Mouse (Mus musculus): Measurements from ENCODE around the gene Glis1. TPM values are rescaled to one million over a fixed set of nuclear protein-coding genes. Genes with fewer than 3 reads are reported as not detected.

Glis1 gene
- polyA plus RNA-seq, 1 experiment from 2014 or later = 6.3 TPM

GRCm38 (mm10) chr4:107435238-107435946, 1.0 kb downstream of the Glis1 start:
- DNase-seq (ENCODE audit: low spot score) = peak; percentile 50
- H3K4me1 ChIP-seq (replicated peaks) = peaks cover 26% of the 10 kb centered on the region
- H3K36me3 ChIP-seq = no peaks in the 10 kb centered on the region
- H3K9me3 ChIP-seq = no peaks in the 10 kb centered on the region
- H3K4me3 ChIP-seq = peak overlapping the region; percentile 71
- H3K27me3 ChIP-seq (ENCODE audit: insufficient read depth, poor library complexity, severe bottlenecking) = peaks cover 85% of the 10 kb centered on the region
- peak overlapping the region; percentile 75 for H3K27ac ChIP-seq
- WGBS = 2% methylated on average over 47 of the region's 47 CpGs

DNA sequence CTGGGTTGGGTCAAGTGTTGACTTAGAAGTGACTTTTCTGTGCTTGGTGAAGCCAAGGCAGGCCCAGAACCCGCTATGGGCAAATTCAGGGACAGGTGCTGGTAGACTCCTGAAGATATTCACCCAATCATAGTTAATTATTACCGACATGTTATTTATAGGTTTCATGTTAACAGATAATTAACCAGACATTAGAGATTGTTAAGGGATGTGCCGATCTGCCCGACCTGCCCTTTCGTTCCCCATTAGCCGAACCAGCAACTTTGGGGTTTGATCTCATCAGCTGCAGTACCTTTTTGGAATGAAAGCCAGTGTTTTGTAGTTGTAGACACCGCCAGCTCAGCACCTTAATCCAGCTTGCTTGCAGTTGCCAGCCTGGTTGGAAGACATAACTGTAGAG, 2.1 kb downstream of the Glis1 start:
- H3K27me3 ChIP-seq (ENCODE audit: insufficient read depth, poor library complexity, severe bottlenecking) = peaks cover 95% of the 10 kb centered on the region
- no peak overlapping the region for H3K27ac ChIP-seq
- 89% methylated on average over 7 of the region's 7 CpGs for WGBS
- H3K4me3 ChIP-seq = no peak overlapping the region
- H3K9me3 ChIP-seq = no peaks in the 10 kb centered on the region
- peaks cover 34% of the 10 kb centered on the region for H3K4me1 ChIP-seq (replicated peaks)
- H3K36me3 ChIP-seq = no peaks in the 10 kb centered on the region
- no peak for DNase-seq (ENCODE audit: low spot score)

- no peak for DNase-seq (ENCODE audit: low spot score)
- WGBS = 89% methylated on average over 8 of the region's 8 CpGs
- Histone ChIP-seq H3K36me3 (no peaks in the 10 kb centered on the region), H3K27ac (no peak overlapping the region), H3K9me3 (no peaks in the 10 kb centered on the region), H3K4me1 (replicated peaks) (peaks cover 43% of the 10 kb centered on the region), H3K27me3 (ENCODE audit: insufficient read depth, poor library complexity, severe bottlenecking) (peaks cover 91% of the 10 kb centered on the region), H3K4me3 (no peak overlapping the region)
These were observed 4.3 kb downstream of the Glis1 start for GRCm38 (mm10) chr4:107438741-107439140.

- Histone ChIP-seq H3K4me3 (peak overlapping the region; percentile 36), H3K36me3 (no peaks in the 10 kb centered on the region), H3K27ac (no peak overlapping the region), H3K9me3 (no peaks in the 10 kb centered on the region; the same call in 1 of the 2 replicates), H3K27me3 (ENCODE audit: insufficient read depth, poor library complexity, severe bottlenecking) (peaks cover 89% of the 10 kb centered on the region), H3K4me1 (replicated peaks) (peaks cover 27% of the 10 kb centered on the region)
- WGBS = 20% methylated on average over 13 of the region's 13 CpGs
- DNase-seq (ENCODE audit: low spot score) = no peak
These were observed 5.9 kb downstream of the Glis1 start for GRCm38 (mm10) chr4:107440306-107440705.

- no peak overlapping the region for H3K4me3 ChIP-seq
- 73% methylated on average over 11 of the region's 11 CpGs for WGBS
- peaks cover 21% of the 10 kb centered on the region for H3K4me1 ChIP-seq (replicated peaks)
- peaks cover 76% of the 10 kb centered on the region for H3K27me3 ChIP-seq (ENCODE audit: insufficient read depth, poor library complexity, severe bottlenecking)
- H3K27ac ChIP-seq = no peak overlapping the region
- no peak for DNase-seq (ENCODE audit: low spot score)
- H3K9me3 ChIP-seq = no peaks in the 10 kb centered on the region; the same call in 1 of the 2 replicates
- H3K36me3 ChIP-seq = no peaks in the 10 kb centered on the region
These were observed 7.9 kb downstream of the Glis1 start for GRCm38 (mm10) chr4:107442288-107442687.

- Histone ChIP-seq H3K9me3 (no peaks in the 10 kb centered on the region; the same call in 1 of the 2 replicates), H3K4me1 (replicated peaks) (peaks cover 21% of the 10 kb centered on the region), H3K36me3 (no peaks in the 10 kb centered on the region), H3K27me3 (ENCODE audit: insufficient read depth, poor library complexity, severe bottlenecking) (peaks cover 69% of the 10 kb centered on the region), H3K27ac (no peak overlapping the region), H3K4me3 (no peak overlapping the region)
- DNase-seq (ENCODE audit: low spot score) = no peak
- WGBS = 49% methylated on average over 16 of the region's 16 CpGs
These were observed 8.6 kb downstream of the Glis1 start for GRCm38 (mm10) chr4:107442891-107443483.

DNA sequence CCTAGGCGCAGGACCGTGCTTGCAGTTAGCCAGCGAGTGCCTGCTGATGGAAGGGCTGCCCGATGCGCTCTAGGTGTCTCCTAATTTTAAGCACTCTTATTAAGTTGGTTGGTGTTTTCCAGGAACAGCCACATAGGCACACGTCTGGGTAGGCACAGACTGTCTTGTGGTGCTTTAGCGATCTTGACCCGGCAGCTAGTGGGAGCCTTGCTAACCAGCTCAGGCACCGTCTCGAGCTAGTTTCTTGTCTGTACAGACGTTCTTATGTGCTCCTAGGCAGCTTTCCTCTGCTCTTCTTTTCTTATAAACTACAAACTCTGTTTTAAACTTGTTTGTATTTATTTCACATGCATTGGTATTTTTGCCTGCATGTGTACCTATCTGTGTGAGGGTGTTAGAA, 9.2 kb downstream of the Glis1 start:
- Histone ChIP-seq H3K27me3 (ENCODE audit: insufficient read depth, poor library complexity, severe bottlenecking) (peaks cover 63% of the 10 kb centered on the region), H3K4me3 (no peak overlapping the region), H3K4me1 (replicated peaks) (peaks cover 21% of the 10 kb centered on the region), H3K27ac (no peak overlapping the region), H3K9me3 (no peaks in the 10 kb centered on the region; the same call in 1 of the 2 replicates), H3K36me3 (no peaks in the 10 kb centered on the region)
- WGBS = 59% methylated on average over 11 of the region's 11 CpGs
- no peak for DNase-seq (ENCODE audit: low spot score)

GRCm38 (mm10) chr4:107448481-107448880, 14.1 kb downstream of the Glis1 start:
- H3K4me1 ChIP-seq (replicated peaks) = peaks cover 18% of the 10 kb centered on the region
- no peak for DNase-seq (ENCODE audit: low spot score)
- no peak overlapping the region for H3K4me3 ChIP-seq
- WGBS = 89% methylated on average over 6 of the region's 6 CpGs
- H3K27me3 ChIP-seq (ENCODE audit: insufficient read depth, poor library complexity, severe bottlenecking) = peaks cover 27% of the 10 kb centered on the region
- no peak overlapping the region for H3K27ac ChIP-seq
- no peaks in the 10 kb centered on the region; the same call in 1 of the 2 replicates for H3K9me3 ChIP-seq
- H3K36me3 ChIP-seq = no peaks in the 10 kb centered on the region

DNA sequence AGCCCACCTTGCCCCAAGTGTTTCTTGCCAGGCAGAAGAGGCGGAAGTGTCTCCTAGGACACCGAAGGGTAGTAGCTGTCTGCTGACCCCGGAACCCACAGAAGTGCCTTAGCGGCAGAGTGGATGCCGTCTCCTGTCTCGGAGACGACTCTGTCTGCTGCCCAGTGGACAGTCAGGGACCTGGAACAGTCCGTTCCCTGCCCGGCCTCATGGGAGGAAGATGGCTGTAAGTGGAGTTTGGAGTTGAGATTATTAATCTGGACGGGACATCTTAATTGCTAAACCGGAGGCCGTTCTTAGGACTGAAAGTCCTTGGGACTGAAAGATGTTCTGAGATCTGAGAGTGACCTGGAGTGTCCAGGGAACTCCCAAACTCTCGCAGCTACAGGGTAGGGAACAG, 15.1 kb downstream of the Glis1 start:
- peaks cover 20% of the 10 kb centered on the region for H3K4me1 ChIP-seq (replicated peaks)
- no peak for DNase-seq (ENCODE audit: low spot score)
- H3K27me3 ChIP-seq (ENCODE audit: insufficient read depth, poor library complexity, severe bottlenecking) = peaks cover 17% of the 10 kb centered on the region
- no peak overlapping the region for H3K27ac ChIP-seq
- H3K36me3 ChIP-seq = no peaks in the 10 kb centered on the region
- no peaks in the 10 kb centered on the region; the same call in 1 of the 2 replicates for H3K9me3 ChIP-seq
- 90% methylated on average over 13 of the region's 13 CpGs for WGBS
- no peak overlapping the region for H3K4me3 ChIP-seq

DNA sequence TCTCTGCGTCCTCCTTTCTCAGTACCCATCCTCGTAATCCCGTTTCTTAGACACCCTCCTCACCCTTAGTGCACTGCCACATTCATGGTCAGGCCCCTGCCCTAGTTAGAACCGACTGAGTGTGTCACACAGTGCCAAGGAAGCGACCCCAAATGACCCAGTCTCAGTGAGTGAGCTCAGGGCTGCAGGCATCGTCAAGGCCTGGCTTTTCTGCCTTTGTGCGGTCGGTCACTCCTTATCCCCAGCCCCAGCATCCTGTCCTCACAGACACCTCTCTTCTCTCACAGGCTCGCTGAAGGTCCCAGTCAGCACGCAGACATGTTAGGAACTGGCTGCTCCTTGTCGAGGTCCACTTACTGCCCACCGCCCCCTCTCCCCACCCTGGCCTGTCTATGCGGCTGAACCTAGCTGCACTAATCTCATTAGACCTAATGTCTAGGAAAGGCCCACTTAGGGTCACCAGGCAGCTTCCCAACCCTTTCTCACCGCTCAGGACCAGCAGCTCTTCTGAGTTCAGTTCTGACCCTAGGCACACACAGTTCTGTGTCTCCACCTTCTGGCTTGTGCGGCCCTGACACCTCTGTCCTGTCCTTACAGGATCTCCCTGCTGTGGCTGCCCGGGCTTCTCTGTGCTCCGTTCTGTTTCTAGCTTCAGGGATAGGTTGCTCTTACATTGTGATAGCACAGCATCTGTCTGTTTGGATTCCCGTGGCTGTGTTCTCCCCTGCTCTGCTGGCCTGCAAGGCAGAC, 18.1 kb downstream of the Glis1 start:
- H3K27ac ChIP-seq = peak overlapping the region; percentile 81
- no peak overlapping the region for H3K4me3 ChIP-seq
- peaks cover 3% of the 10 kb centered on the region; the same call in 1 of the 2 replicates for H3K27me3 ChIP-seq (ENCODE audit: insufficient read depth, poor library complexity, severe bottlenecking)
- H3K4me1 ChIP-seq (replicated peaks) = peaks cover 29% of the 10 kb centered on the region
- no peaks in the 10 kb centered on the region for H3K9me3 ChIP-seq
- H3K36me3 ChIP-seq = no peaks in the 10 kb centered on the region
- 71% methylated on average over 18 of the region's 18 CpGs for WGBS
- no peak for DNase-seq (ENCODE audit: low spot score)

DNA sequence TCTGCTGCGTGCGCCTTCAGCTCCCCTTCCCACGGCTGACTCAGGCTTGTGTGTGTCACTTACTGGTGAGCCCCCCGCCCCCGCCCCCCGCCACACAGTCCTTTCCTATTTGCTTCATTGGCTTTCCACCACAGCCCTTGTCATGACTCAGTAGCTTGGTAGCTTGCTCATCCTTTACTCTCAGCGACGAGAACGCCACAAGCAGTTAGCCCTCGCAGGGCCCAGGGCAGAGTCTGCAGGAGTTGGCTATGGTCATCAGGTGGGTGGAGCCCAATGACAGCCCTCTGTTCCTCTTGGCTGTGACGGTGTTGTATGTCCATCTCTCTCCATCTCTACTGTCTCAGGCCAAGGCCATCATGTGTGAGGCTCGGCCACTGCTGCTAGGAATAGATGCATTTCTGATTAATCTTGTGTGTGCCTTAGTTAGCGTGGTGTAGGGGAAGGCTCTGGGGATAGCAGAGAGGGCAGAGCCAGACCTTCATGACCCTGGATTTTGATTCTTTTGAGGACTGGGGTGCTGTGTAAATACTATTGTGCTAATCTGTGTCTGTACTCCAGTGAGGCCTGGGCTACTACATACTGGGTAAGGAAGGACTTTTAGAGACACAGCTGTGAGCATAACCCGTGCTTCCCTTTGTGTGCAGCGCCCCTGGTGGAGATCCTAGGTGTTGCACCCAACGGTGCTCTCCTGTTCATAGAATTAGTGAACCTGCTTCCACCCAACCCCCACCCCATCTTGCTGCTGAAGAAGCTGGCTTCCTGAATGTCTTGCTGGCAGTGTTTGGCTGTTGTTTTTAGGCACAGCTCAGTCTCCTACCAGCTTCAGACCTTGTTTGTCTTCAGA, 19.0 kb downstream of the Glis1 start:
- DNase-seq (ENCODE audit: low spot score) = peak; percentile 93
- Histone ChIP-seq H3K4me1 (replicated peaks) (peaks cover 38% of the 10 kb centered on the region), H3K9me3 (no peaks in the 10 kb centered on the region), H3K27ac (peak overlapping the region; percentile 81), H3K27me3 (ENCODE audit: insufficient read depth, poor library complexity, severe bottlenecking) (peaks cover 3% of the 10 kb centered on the region; the same call in 1 of the 2 replicates), H3K36me3 (no peaks in the 10 kb centered on the region), H3K4me3 (no peak overlapping the region)
- 65% methylated on average over 16 of the region's 16 CpGs for WGBS

GRCm38 (mm10) chr4:107457602-107458001, 23.2 kb downstream of the Glis1 start:
- Histone ChIP-seq H3K4me3 (peak overlapping the region; percentile 18; the same call in 1 of the 2 replicates), H3K9me3 (no peaks in the 10 kb centered on the region), H3K27me3 (ENCODE audit: insufficient read depth, poor library complexity, severe bottlenecking) (peaks cover 4% of the 10 kb centered on the region; the same call in 1 of the 2 replicates), H3K36me3 (no peaks in the 10 kb centered on the region), H3K4me1 (replicated peaks) (peaks cover 42% of the 10 kb centered on the region), H3K27ac (peak overlapping the region; percentile 10)
- DNase-seq (ENCODE audit: low spot score) = peak; percentile 59
- 58% methylated on average over 12 of the region's 12 CpGs for WGBS

Data from hindbrain, embryonic 10.5 days (tissue).